Mouse (Mus musculus) stomach, embryonic 16.5 days (tissue): ENCODE data around the gene Haus8. TPM values are rescaled to one million over a fixed set of nuclear protein-coding genes. Genes with fewer than 3 reads are reported as not detected.
A peak's percentile ranks its signal among the peaks of the same experiment; 100 is the strongest.
"Not testable (repeated sequence)": the region's sequence is repeated elsewhere in the genome, so short reads cannot be mapped to it uniquely, and the experiment has no call there.

ENCODE experiments used
- ATAC-seq: fragments of 200-750 bp; cut with Nextera tagmentation; 2 replicates; pipeline ENCODE4 v1.8.0; 2017; ENCODE audit warnings: moderate number of reproducible peaks, moderate TSS enrichment; ENCODE audit not compliant: insufficient read depth, low FRiP score
- H3K27ac ChIP-seq: fragments of 300-500 bp; sonication (generic); 2 replicates; pipeline ENCODE4 v1.5.1; 2014; ENCODE audit warnings: low read length
- H3K27me3 ChIP-seq: fragments of 300-500 bp; sonication (generic); 2 replicates; pipeline ENCODE4 v1.6.1; 2014; ENCODE audit warnings: low read length, control low read depth, mixed read lengths; ENCODE audit not compliant: control insufficient read depth, insufficient read depth
- H3K36me3 ChIP-seq: fragments of 300-500 bp; sonication (generic); 2 replicates; pipeline ENCODE4 v1.6.1; 2014; ENCODE audit warnings: low read length; ENCODE audit not compliant: control insufficient read depth, insufficient read depth
- H3K4me1 ChIP-seq: fragments of 300-500 bp; sonication (generic); 2 replicates; pipeline ENCODE4 v1.6.1; 2014; ENCODE audit warnings: low read length, control low read depth, mixed read lengths; ENCODE audit not compliant: control insufficient read depth, insufficient read depth
- H3K4me2 ChIP-seq: fragments of 300-500 bp; sonication (generic); 2 replicates; pipeline ENCODE4 v1.6.1; 2014; ENCODE audit warnings: low read depth, low read length, mixed read lengths
- H3K4me3 ChIP-seq: fragments of 300-500 bp; sonication (generic); replicated peaks from 2 replicates; pipeline ENCODE4 v1.5.1; 2014; ENCODE audit warnings: mild to moderate bottlenecking, low read length
- H3K9ac ChIP-seq: fragments of 300-500 bp; sonication (generic); 2 replicates; pipeline ENCODE4 v1.6.1; 2014; ENCODE audit warnings: low read length
- H3K9me3 ChIP-seq: fragments of 300-500 bp; sonication (generic); replicated peaks from 2 replicates; pipeline ENCODE4 v1.6.1; 2016; ENCODE audit warnings: low read length, control low read depth; ENCODE audit not compliant: control insufficient read depth
- WGBS: fragments of 180-500 bp; shearing (Covaris S2); extraction: QIAGEN DNeasy Blood & Tissue Kit; methylation state at CpG from one replicate; pipeline ENCODE4 v1.1.7; 2014; 5-methylcytosine and 5-hydroxymethylcytosine counted together
- polyA plus RNA-seq: library from polyadenylated mRNA; unstranded; fragments of >200 nt; fragmentation: Nextera tagmentation; extraction: Ambion mirVana; gene quantifications from 2 replicates; pipeline ENCODE4 v1.2.1, GENCODE M21; 2015

Gene Haus8
- 46.4 and 55.4 TPM in 2 replicates for polyA plus RNA-seq

DNA sequence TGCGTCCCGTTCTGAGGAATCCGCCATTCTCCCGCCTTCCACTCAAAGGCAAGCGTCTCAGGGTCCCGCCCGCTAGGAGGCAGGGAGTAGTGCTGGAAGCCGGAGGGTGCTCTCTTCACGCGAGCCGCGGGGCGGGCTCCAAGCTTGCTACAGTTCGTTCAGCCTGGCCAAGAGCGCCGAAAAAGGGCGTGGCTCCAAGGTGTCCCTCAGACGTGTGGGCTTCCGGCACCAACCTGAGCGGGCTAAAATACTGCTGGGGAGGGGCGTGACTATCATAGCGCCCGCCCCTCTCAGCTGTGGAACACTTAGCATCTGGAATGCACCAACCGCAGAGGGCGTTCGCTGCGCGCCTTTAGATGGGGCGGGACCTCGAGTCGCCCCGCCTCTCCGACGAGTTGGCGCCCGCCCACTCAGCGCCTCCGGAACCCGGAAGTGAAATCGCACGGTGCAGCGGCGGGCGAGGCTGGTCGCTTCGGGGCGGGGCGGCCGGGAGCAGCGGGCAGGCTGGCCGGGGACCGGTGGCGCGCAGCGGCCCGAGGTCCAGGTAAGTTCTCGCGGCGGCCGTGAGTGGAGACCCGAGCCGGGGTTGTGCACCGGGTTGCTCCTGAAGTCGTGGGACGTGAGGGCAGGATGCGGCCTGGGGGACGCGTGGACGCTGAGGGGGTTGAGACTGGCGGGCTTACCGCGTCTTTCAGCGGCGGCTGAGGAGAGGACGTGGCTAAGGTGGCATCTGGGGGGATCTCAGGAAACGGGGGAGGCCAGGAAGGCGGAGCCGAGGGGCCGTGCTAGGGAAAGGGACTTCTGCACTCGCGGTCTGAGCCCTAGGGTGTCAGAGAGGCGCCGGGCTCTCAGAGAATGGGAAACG is at the start of gene Haus8, which contains the start of gene Myo9b:
Haus8 (minus strand) TSS at position 649 of the 865 bp plus-strand sequence.
Myo9b (plus strand) TSS at position 429 of the 865 bp plus-strand sequence.
- H3K9ac ChIP-seq = peak within 1 kb of the TSS; percentile 83
- WGBS = under 1% methylated on average over 84 of the region's 84 CpGs
- no peaks in the 10 kb centered on the region for H3K36me3 ChIP-seq
- no peaks in the 10 kb centered on the region for H3K9me3 ChIP-seq
- peak; percentile 99 for ATAC-seq
- peak within 1 kb of the TSS; percentile 90 for H3K27ac ChIP-seq
- H3K27me3 ChIP-seq = no peaks in the 10 kb centered on the region
- peaks cover 19% of the 10 kb centered on the region for H3K4me1 ChIP-seq
- H3K4me2 ChIP-seq = peak within 1 kb of the TSS; percentile 74
- H3K4me3 ChIP-seq = peak within 1 kb of the TSS; percentile 86

DNA sequence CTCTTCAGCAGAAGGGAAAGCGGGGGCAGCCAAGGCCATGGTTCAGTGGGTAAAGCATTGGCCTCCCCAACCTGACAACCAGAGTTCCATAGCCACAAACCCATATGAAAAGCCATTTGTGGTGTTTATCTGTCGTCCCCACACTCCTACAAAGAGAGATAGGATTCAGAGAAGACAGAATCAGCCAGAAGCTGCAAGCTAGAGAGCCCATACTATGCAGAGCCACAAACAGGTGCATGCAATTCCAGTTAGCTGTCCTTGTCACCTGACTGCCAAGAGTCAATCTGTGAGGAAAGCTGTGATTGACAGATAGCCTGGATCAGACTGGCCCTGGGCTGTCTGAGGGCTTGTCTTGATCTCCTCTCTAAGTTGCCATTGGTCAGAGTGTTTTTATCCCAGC is 47.0 kb upstream of the Haus8 start:
- H3K9me3 ChIP-seq, ATAC-seq, H3K4me1 ChIP-seq, H3K4me3 ChIP-seq, H3K4me2 ChIP-seq, H3K27ac ChIP-seq, H3K9ac ChIP-seq, H3K27me3 ChIP-seq: not testable (repeated sequence)
- 88% methylated on average over 2 of the region's 2 CpGs for WGBS
- peaks cover 18% of the 10 kb centered on the region for H3K36me3 ChIP-seq

DNA sequence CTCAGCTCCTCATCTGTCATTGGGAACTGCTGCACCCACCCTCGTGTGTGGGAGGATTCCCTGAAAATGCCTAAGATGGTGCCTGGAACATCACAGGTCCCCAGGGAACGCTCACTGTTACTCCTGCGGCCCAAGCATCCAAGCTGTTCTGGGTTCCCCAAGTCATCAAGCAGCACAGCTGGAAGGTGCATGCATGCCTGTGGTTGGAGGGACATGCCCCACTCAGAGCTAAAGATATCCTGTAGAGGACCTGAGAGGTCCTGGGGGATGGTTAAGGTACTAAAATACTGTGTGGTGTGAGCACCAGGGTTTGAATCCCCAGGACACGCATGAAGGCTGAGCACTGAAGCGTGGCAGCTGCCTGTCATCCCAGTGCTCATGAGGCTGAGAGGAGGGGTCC is 45.9 kb upstream of the Haus8 start:
- H3K27ac ChIP-seq, ATAC-seq, H3K4me2 ChIP-seq, H3K4me1 ChIP-seq, H3K4me3 ChIP-seq, H3K9ac ChIP-seq, H3K27me3 ChIP-seq, H3K9me3 ChIP-seq: not testable (repeated sequence)
- peaks cover 18% of the 10 kb centered on the region for H3K36me3 ChIP-seq
- 80% methylated on average over 5 of the region's 5 CpGs for WGBS

DNA sequence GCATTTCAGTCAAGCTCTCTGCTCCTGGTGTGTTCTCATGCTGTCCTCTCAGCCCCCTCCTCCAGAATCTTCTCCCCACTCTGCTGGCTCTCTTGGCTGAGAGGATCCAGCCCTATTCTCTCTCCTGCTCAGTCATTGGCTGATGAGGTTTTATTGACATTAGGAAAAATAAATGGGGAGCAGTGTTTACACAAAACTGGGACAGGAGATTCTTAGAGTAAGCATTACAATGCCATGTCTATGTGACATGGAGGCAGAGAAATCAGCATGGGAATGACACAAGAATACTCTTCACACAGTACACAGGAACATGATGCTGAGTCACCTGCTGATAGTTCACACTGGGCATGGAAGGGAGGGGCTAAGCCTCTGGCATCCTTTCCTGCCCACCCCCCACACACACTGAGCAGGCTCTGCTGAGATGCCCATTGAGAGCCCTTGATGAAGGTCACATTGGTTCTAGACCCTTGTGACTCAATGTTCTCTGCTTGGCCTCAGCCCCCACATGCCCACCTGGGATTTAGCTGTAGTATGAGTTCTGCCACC is 43.8 kb upstream of the Haus8 start:
- Histone ChIP-seq H3K4me3 (no peak overlapping the region), H3K4me2 (no peak overlapping the region), H3K9me3 (no peaks in the 10 kb centered on the region), H3K4me1 (peaks cover 11% of the 10 kb centered on the region; the same call in 1 of the 2 replicates), H3K27ac (no peak overlapping the region), H3K27me3 (no peaks in the 10 kb centered on the region), H3K36me3 (peaks cover 5% of the 10 kb centered on the region; the same call in 1 of the 2 replicates), H3K9ac (no peak overlapping the region)
- ATAC-seq = no peak

DNA sequence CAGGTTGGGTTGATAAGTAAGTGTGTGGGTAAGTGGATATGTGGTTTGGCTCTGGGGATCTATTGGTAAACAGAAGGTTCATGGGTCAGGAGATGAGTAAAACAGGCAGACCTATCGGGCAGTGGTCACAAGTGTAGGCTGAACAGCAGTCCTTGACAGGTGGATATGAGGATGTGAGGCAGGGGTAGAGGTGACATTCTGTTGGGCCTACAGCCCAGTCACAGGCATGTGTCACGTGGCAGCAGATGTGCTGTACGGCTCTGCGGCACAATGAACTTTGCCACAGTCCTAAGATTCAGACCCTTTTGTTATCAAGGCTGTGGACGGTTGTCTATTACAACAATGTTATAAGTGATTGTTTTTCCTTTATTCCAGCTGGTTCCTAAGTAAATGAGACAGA is 43.2 kb upstream of the Haus8 start:
- Histone ChIP-seq H3K4me3 (no peak overlapping the region), H3K27me3 (no peaks in the 10 kb centered on the region), H3K4me2 (no peak overlapping the region), H3K36me3 (peaks cover 5% of the 10 kb centered on the region; the same call in 1 of the 2 replicates), H3K9me3 (no peaks in the 10 kb centered on the region), H3K4me1 (peaks cover 11% of the 10 kb centered on the region; the same call in 1 of the 2 replicates), H3K9ac (no peak overlapping the region), H3K27ac (no peak overlapping the region)
- 76% methylated on average over 5 of the region's 5 CpGs for WGBS
- ATAC-seq = no peak

DNA sequence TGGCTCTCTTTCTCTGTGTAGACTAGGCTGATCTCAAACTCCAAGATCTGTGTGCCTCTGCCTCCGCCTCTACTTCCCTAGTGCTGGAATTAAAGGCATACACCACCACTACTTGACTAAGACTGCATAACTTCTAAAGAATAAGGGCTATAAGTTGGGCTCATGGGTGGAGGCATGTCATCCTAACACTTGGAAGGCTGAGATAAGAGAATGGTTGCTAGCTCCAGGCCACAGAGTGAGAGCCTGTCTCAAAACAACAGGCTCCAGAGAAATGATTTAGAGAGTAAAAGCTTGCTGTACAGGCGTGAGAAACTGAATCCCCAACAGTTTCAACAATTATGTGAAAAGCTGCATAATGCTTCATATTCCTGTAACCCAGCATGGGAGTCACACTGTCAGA is 41.2 kb upstream of the Haus8 start:
- Histone ChIP-seq H3K4me2 (no peak overlapping the region), H3K9ac (no peak overlapping the region), H3K9me3 (no peaks in the 10 kb centered on the region), H3K27ac (no peak overlapping the region), H3K4me3 (no peak overlapping the region), H3K4me1 (peaks cover 11% of the 10 kb centered on the region; the same call in 1 of the 2 replicates), H3K27me3 (no peaks in the 10 kb centered on the region), H3K36me3 (peaks cover 3% of the 10 kb centered on the region; the same call in 1 of the 2 replicates)
- ATAC-seq = no peak
- WGBS = 88% methylated on average over 2 of the region's 2 CpGs

DNA sequence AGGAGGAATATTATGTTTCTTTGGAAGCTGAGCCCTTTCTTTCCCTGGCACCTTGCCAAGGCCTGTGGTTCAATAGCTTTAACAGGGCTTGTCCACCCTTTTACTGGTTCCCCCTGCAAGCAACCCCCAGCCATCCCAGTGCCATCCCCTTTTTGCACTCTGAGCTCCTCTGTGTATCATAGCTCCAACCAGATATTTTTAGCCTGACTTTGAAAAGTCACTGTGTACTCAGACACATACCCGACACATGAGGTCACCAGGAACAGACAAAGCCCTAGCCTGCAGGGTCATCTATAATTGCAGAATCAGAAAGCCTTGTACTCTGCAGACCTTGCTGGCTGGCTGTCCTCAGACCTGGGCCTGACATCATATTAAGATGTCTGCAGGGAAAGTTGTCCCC is 40.0 kb upstream of the Haus8 start:
- H3K27ac ChIP-seq = peak overlapping the region; percentile 60
- 37% methylated on average over 1 of the region's 1 CpGs for WGBS

DNA sequence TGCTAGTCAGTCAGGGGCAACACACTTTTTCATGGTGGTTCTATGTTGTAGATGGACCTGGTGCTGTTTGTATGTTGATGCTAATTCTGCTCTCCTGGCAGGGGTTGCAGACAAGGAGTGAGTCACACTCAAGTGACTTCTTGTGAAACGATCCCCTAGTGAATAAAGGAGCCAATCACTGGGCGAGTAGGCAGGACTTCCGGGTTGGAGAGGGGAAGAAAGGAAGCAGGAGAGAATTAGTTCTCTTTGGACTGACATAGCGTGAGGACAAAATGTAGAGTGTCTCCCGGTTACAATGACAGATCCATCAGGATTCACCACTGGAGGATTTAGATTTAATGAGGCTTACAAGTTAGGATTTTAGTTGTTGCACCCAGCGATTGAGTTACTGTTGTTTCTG is 37.7 kb upstream of the Haus8 start:
- WGBS = 78% methylated on average over 6 of the region's 6 CpGs
- no peak for ATAC-seq
- peaks cover 11% of the 10 kb centered on the region; the same call in 1 of the 2 replicates for H3K4me1 ChIP-seq
- no peak overlapping the region for H3K9ac ChIP-seq
- H3K27ac ChIP-seq = no peak overlapping the region
- no peaks in the 10 kb centered on the region for H3K27me3 ChIP-seq
- no peak overlapping the region for H3K4me2 ChIP-seq
- H3K4me3 ChIP-seq = no peak overlapping the region
- no peaks in the 10 kb centered on the region for H3K9me3 ChIP-seq
- H3K36me3 ChIP-seq = no peaks in the 10 kb centered on the region

More for the DNA sequence above, 40.0 kb upstream of the Haus8 start:
- peak; percentile 71; the same call in 1 of the 2 replicates for ATAC-seq
- no peaks in the 10 kb centered on the region for H3K9me3 ChIP-seq
- H3K4me3 ChIP-seq = no peak overlapping the region
- peaks cover 3% of the 10 kb centered on the region; the same call in 1 of the 2 replicates for H3K36me3 ChIP-seq
- no peak overlapping the region for H3K9ac ChIP-seq
- H3K4me1 ChIP-seq = peaks cover 11% of the 10 kb centered on the region; the same call in 1 of the 2 replicates
- H3K4me2 ChIP-seq = no peak overlapping the region
- no peaks in the 10 kb centered on the region for H3K27me3 ChIP-seq

DNA sequence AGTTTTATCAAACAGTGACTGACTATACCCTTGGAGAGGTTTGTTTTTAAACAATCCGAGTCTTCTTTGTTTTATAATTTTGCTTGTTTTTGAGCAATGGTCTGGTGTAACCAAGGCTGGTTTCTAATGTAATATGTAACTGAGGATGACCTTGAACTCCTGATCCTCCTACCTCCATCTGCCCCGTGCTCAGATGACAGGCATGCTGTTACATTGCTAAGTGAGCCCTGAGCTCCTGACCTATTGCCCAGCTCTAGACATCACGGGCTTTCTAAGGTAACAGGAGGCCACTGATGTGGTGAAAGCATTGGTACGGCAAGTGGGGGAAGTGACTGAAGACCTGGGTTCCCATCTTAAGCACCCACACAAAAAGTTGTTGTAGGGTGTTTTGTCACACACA is 35.2 kb upstream of the Haus8 start:
- no peak for ATAC-seq
- Histone ChIP-seq H3K4me1 (peaks cover 10% of the 10 kb centered on the region; the same call in 1 of the 2 replicates), H3K4me3 (no peak overlapping the region), H3K27ac (no peak overlapping the region), H3K36me3 (no peaks in the 10 kb centered on the region), H3K27me3 (no peaks in the 10 kb centered on the region), H3K9ac (no peak overlapping the region), H3K9me3 (no peaks in the 10 kb centered on the region), H3K4me2 (no peak overlapping the region)
- WGBS = 80% methylated on average over 4 of the region's 4 CpGs
